Mouse (Mus musculus) Patski (cell line): ENCODE measurements around the gene Prmt7. TPM values are rescaled to one million over a fixed set of nuclear protein-coding genes. Genes with fewer than 3 reads are reported as not detected.

Source experiments
- ATAC-seq: fragments of 100-300 bp; one replicate; pipeline ENCODE4 v1.8.0; 2021
- CTCF ChIA-PET: fragments of 350-600 bp; sonication (Branson Sonifier 250); formaldehyde crosslinking; loops from one replicate; lab custom pipeline; 2022; ENCODE audit warnings: inconsistent platforms; lab: Charles Lee
- POLR2A ChIA-PET: fragments of 350-600 bp; sonication (Branson Sonifier 250); formaldehyde crosslinking; loops from one replicate; lab custom pipeline; 2022; ENCODE audit warnings: antibody characterized with exemption, inconsistent platforms; lab: Charles Lee
- DNase-seq: peaks from one replicate; pipeline ENCODE4 v3.0.0-alpha.2; 2011; ENCODE audit warnings: low read depth, low spot score
- H3K27me3 ChIP-seq: fragments of 371-371 bp; one replicate; pipeline ENCODE4 v1.5.1; 2021
- CTCF ChIP-seq: fragments of 100-300 bp; IDR thresholded peaks from one replicate; pipeline ENCODE4 v1.5.1; 2021
- in situ Hi-C: fragments of 300-500 bp; cut with MboI; formaldehyde crosslinking; loops from 3 replicates; pipeline ENCODE4 v1.11.1; 2018; ENCODE audit warnings: low pct_unique_long_range_greater_than_20kb, mixed read lengths
- polyA plus RNA-seq: library from polyadenylated mRNA; unstranded; gene quantifications from one replicate; pipeline ENCODE4 v1.2.3, GENCODE M21; 2021

The Prmt7 gene
- polyA plus RNA-seq, 1 experiment from 2014 or later = 26.1 TPM

DNA sequence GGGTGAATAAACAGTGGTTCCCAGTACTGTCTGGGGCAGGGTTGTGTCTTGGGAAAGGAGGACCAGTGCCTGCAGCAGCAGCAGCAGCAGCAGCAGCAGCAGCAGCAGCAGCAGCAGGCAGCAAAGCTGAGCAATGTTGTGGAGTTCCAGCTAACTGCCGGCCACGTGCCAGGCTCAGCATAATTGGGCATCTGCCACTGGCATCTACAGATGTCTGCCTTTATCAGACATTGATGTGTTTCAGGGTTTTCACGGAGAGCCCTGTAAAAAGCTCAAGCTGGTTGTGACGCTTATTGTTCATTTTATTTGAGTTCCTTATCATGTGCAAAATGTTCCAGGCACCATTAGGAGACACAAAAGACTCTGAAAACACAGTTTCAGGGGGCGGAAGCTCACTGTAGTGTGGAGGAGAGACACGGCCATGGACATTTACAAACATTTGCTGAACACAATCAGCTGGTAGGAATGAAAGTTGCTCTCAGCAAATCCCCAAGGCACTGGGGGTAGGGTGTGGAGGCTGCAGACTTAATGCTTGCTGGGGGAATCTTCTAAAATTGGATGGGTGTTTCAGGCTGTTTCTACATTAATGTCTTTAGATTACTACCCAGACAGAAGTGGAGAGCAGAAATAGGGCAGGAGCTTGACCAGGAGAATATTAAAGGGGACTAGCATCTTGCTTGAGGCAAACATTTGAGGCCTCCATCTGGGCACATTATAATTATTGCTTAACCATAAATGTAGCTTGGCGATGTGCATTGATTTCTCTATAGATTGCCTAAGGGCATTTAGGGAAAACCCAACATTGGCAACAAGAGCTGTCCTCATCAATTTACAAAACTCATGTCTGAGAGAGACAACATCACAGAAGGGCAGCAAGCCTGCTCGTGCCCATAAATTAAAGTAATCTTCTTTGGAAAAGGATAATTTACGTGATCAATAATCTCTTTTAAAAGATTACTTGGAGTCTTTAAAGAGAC, 90.3 kb downstream of the Prmt7 start:
- ATAC-seq (no peak), DNase-seq (no peak)
- TF ChIP-seq CTCF = no peak
- peaks cover 4% of the 10 kb centered on the region for H3K27me3 ChIP-seq
- ChIA-PET CTCF (interaction anchor here (1.4 kb wide), 1 partner anchor 8 kb away, joined by 6 read pairs; no protein-coding TSS in a partner anchor), POLR2A (no interaction called here)
- in situ Hi-C loops = no loop called here

Other genes starting within 250 kb of the Prmt7 start
- 76.0 TPM for gene Slc12a4, start 244.8 kb upstream of the Prmt7 start, polyA plus RNA-seq
- not detected for gene Dpep3, start 231.5 kb upstream of the Prmt7 start, polyA plus RNA-seq
- gene Dus2, start 219.6 kb upstream of the Prmt7 start, polyA plus RNA-seq = 15.4 TPM
- 0.14 TPM for gene Dpep2nb, start 205.0 kb upstream of the Prmt7 start, polyA plus RNA-seq
- 12.7 TPM for gene Ddx28, start 199.1 kb upstream of the Prmt7 start, polyA plus RNA-seq
- 33.5 TPM for gene Nfatc3, start 152.1 kb upstream of the Prmt7 start, polyA plus RNA-seq
- gene Esrp2, start 74.0 kb upstream of the Prmt7 start, polyA plus RNA-seq = 3.3 TPM
- 24.6 TPM for gene Pla2g15, start 60.5 kb upstream of the Prmt7 start, polyA plus RNA-seq
- gene Slc7a6, start 42.1 kb upstream of the Prmt7 start, polyA plus RNA-seq = 129 TPM
- 48.1 TPM for gene Slc7a6os, start within 50 bp of the Prmt7 start, polyA plus RNA-seq
- gene Smpd3, start 127.1 kb downstream of the Prmt7 start, polyA plus RNA-seq = 0.33 TPM
- gene Zfp90, start 204.4 kb downstream of the Prmt7 start, polyA plus RNA-seq = 17.5 TPM